Mouse (Mus musculus) neural tube, embryonic 13.5 days (tissue): Measurements from ENCODE around the gene Nmur1. TPM values are rescaled to one million over a fixed set of nuclear protein-coding genes. Genes with fewer than 3 reads are reported as not detected.

Experiments used
- ATAC-seq: fragments of 200-750 bp; cut with Nextera tagmentation; 2 replicates; pipeline ENCODE4 v1.8.0; 2017; ENCODE audit warnings: low read depth, mild to moderate bottlenecking, moderate TSS enrichment, moderate library complexity
- H3K27ac ChIP-seq: fragments of 300-500 bp; sonication (generic); replicated peaks from 2 replicates; pipeline ENCODE4 v1.5.1; 2015; ENCODE audit warnings: moderate library complexity, mild to moderate bottlenecking, inconsistent platforms
- H3K27me3 ChIP-seq: fragments of 300-500 bp; sonication (generic); 2 replicates; pipeline ENCODE4 v1.6.1; 2015; ENCODE audit warnings: mild to moderate bottlenecking, inconsistent platforms
- H3K36me3 ChIP-seq: fragments of 300-500 bp; sonication (generic); 2 replicates; pipeline ENCODE4 v1.6.1; 2015; ENCODE audit warnings: mild to moderate bottlenecking, inconsistent platforms
- H3K4me1 ChIP-seq: fragments of 300-500 bp; sonication (generic); replicated peaks from 2 replicates; pipeline ENCODE4 v1.6.1; 2015; ENCODE audit warnings: inconsistent platforms
- H3K4me2 ChIP-seq: fragments of 300-500 bp; sonication (generic); 2 replicates; pipeline ENCODE4 v1.6.1; 2015; ENCODE audit warnings: inconsistent platforms, mild to moderate bottlenecking, moderate library complexity
- H3K4me3 ChIP-seq: fragments of 300-500 bp; sonication (generic); 2 replicates; pipeline ENCODE4 v1.5.1; 2015; ENCODE audit warnings: mild to moderate bottlenecking, inconsistent platforms
- H3K9ac ChIP-seq: fragments of 300-500 bp; sonication (generic); 2 replicates; pipeline ENCODE4 v1.6.1; 2015; ENCODE audit warnings: moderate library complexity, mild to moderate bottlenecking, inconsistent platforms
- H3K9me3 ChIP-seq: fragments of 300-500 bp; sonication (generic); 2 replicates; pipeline ENCODE4 v1.6.1; 2016; ENCODE audit warnings: inconsistent platforms
- WGBS: fragments of 180-500 bp; shearing (Covaris S2); methylation state at CpG from one replicate; pipeline ENCODE4 v1.1.7; 2015; 5-methylcytosine and 5-hydroxymethylcytosine counted together
- polyA plus RNA-seq: library from polyadenylated mRNA; unstranded; fragments of >200 nt; fragmentation: Nextera tagmentation; extraction: Ambion mirVana; gene quantifications from 2 replicates; pipeline ENCODE4 v1.2.1, GENCODE M21; 2015

Nmur1 gene
- polyA plus RNA-seq, 1 experiment from 2014 or later, result 0.49 TPM

- H3K27me3 ChIP-seq, result no peaks in the 10 kb centered on the region
- 84% methylated on average over 8 of the region's 8 CpGs for WGBS
- H3K27ac ChIP-seq, result no peak overlapping the region
- H3K36me3 ChIP-seq, result no peaks in the 10 kb centered on the region
- no peaks in the 10 kb centered on the region for H3K9me3 ChIP-seq
- H3K4me1 ChIP-seq, result no peaks in the 10 kb centered on the region
- no peak for ATAC-seq
- H3K4me3 ChIP-seq, result no peak overlapping the region
- H3K4me2 ChIP-seq, result no peak overlapping the region
- H3K9ac ChIP-seq, result no peak overlapping the region
These were observed 28.4 kb downstream of the Nmur1 start for GRCm38 (mm10) chr1:86397621-86398020.

- WGBS, result 72% methylated on average over 7 of the region's 7 CpGs
- Histone ChIP-seq H3K27me3 (no peaks in the 10 kb centered on the region), H3K27ac (no peak overlapping the region), H3K4me1 (no peaks in the 10 kb centered on the region), H3K4me2 (no peak overlapping the region), H3K4me3 (no peak overlapping the region), H3K36me3 (no peaks in the 10 kb centered on the region), H3K9me3 (no peaks in the 10 kb centered on the region), H3K9ac (no peak overlapping the region)
- no peak for ATAC-seq
These were observed 30.1 kb downstream of the Nmur1 start for GRCm38 (mm10) chr1:86395897-86396296.

DNA sequence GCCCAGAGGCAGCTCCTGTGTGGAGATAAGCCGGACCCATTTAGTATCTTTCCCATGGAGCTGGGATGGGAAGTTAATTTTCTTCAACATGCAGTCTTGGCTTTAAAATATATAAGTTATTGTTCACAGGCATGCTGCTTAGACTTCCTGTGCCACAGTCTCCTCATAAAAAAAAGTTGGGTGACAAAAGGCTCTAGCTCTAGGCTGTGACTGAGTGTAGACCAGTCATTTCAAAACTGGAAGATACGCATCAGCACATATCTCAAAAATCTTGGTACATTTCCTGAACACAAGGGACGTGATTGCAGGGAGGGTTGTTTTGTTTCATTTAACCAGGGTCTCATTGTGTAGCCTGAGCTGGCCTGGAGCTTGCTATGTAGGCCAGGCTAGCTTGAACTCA, 31.8 kb downstream of the Nmur1 start:
- Histone ChIP-seq H3K27me3 (no peaks in the 10 kb centered on the region), H3K27ac (no peak overlapping the region), H3K4me1 (no peaks in the 10 kb centered on the region; the same call in 1 of the 2 replicates), H3K9ac (no peak overlapping the region), H3K4me2 (no peak overlapping the region), H3K9me3 (no peaks in the 10 kb centered on the region), H3K36me3 (no peaks in the 10 kb centered on the region), H3K4me3 (no peak overlapping the region)
- WGBS, result 90% methylated on average over 3 of the region's 3 CpGs
- ATAC-seq, result no peak

GRCm38 (mm10) chr1:86393219-86393618, 32.8 kb downstream of the Nmur1 start:
- ATAC-seq, result no peak
- H3K27me3 ChIP-seq, result no peaks in the 10 kb centered on the region
- no peak overlapping the region for H3K27ac ChIP-seq
- WGBS, result 90% methylated on average over 3 of the region's 3 CpGs
- H3K9me3 ChIP-seq, result no peaks in the 10 kb centered on the region
- no peaks in the 10 kb centered on the region for H3K36me3 ChIP-seq
- H3K9ac ChIP-seq, result no peak overlapping the region
- H3K4me2 ChIP-seq, result no peak overlapping the region
- H3K4me3 ChIP-seq, result no peak overlapping the region
- H3K4me1 ChIP-seq, result no peaks in the 10 kb centered on the region; the same call in 1 of the 2 replicates

- no peak for ATAC-seq
- H3K9me3 ChIP-seq, result no peaks in the 10 kb centered on the region
- no peaks in the 10 kb centered on the region for H3K27me3 ChIP-seq
- H3K4me1 ChIP-seq, result no peaks in the 10 kb centered on the region; the same call in 1 of the 2 replicates
- H3K27ac ChIP-seq, result no peak overlapping the region
- H3K9ac ChIP-seq, result no peak overlapping the region
- no peak overlapping the region for H3K4me2 ChIP-seq
- H3K36me3 ChIP-seq, result no peaks in the 10 kb centered on the region
- no peak overlapping the region for H3K4me3 ChIP-seq
- WGBS, result 73% methylated on average over 2 of the region's 2 CpGs
These were observed 34.6 kb downstream of the Nmur1 start for GRCm38 (mm10) chr1:86391425-86391824.

DNA sequence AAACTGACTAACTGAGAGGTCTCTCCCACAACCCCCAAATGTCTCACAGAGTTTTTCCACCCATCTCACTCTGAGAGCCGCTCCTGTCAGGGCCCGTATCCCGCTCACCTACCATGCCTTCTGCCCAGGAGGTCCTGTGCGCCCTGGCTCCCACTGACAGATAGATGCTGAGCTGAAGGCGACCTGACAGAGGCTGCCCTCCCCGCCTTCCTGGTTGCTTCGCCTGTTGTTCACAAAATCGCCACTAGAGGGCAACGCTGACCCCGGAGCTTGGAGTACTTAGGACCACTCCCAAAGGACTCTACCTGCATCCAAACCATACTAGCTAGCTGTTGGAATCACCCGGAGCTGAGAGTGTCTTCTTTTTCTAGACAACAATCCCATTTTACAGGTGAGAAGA, 36.8 kb downstream of the Nmur1 start:
- peak; percentile 69; the same call in 1 of the 2 replicates for ATAC-seq
- Histone ChIP-seq H3K27ac (no peak overlapping the region), H3K4me2 (no peak overlapping the region), H3K27me3 (no peaks in the 10 kb centered on the region), H3K9me3 (no peaks in the 10 kb centered on the region), H3K4me1 (no peaks in the 10 kb centered on the region; the same call in 1 of the 2 replicates), H3K36me3 (no peaks in the 10 kb centered on the region), H3K4me3 (no peak overlapping the region), H3K9ac (no peak overlapping the region)
- 4% methylated on average over 11 of the region's 11 CpGs for WGBS

GRCm38 (mm10) chr1:86381027-86381426, 45.0 kb downstream of the Nmur1 start:
- Histone ChIP-seq H3K9me3 (no peaks in the 10 kb centered on the region), H3K27me3 (no peaks in the 10 kb centered on the region), H3K4me2 (0 out of 2 replicates have a peak overlapping the region, but pooled peaks have one; percentile 5), H3K4me1 (0 out of 2 replicates have a peak, but pooled peaks cover 3% of the 10 kb centered on the region), H3K27ac (no peak overlapping the region), H3K4me3 (no peak overlapping the region), H3K36me3 (no peaks in the 10 kb centered on the region), H3K9ac (no peak overlapping the region)
- 37% methylated on average over 13 of the region's 13 CpGs for WGBS
- ATAC-seq, result no peak

DNA sequence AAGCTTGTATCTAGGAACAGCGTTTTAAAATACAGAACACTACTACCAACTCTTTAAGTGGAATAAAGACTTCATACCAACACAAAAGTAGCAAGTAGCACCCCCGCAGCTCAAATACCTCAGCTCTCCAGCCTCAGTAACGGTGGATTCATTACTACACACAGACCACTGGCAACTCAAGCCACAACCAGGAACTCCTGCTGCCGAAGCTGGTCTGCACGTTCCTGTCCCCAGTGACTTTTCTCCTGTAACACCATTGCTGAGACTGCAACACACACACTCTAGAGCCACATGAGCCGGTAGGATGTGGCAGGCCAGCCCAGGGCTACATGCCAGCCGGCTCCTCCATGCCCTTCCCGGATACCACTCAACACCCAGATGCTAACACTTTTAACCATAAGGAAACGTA, 46.9 kb downstream of the Nmur1 start:
- no peak for ATAC-seq
- WGBS, result 74% methylated on average over 9 of the region's 9 CpGs
- no peak overlapping the region for H3K9ac ChIP-seq
- H3K27ac ChIP-seq, result no peak overlapping the region
- no peak overlapping the region for H3K4me3 ChIP-seq
- H3K4me1 ChIP-seq, result 0 out of 2 replicates have a peak, but pooled peaks cover 3% of the 10 kb centered on the region
- no peak overlapping the region for H3K4me2 ChIP-seq
- no peaks in the 10 kb centered on the region for H3K36me3 ChIP-seq
- H3K27me3 ChIP-seq, result no peaks in the 10 kb centered on the region
- H3K9me3 ChIP-seq, result no peaks in the 10 kb centered on the region

DNA sequence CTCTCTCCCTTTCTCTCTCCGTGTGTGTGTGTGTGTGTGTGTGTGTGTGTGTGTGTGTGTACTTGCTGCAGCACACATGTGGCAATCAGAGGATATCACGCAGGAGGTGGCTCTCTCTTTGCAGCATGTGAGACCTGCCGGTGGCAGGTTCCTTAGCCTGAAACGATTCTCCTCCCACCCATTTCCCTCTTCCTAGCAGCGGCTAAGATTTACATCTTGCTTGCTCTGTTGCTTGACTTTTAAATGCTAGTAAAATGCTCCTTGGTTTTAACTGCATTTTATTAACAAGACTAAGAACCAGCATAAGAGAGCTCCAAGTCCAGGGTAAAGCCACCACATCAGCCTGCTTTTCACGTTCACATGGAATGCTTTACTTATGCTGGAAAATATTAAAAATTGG, 47.4 kb downstream of the Nmur1 start:
- H3K36me3 ChIP-seq, result no peaks in the 10 kb centered on the region
- H3K4me1 ChIP-seq, result 0 out of 2 replicates have a peak, but pooled peaks cover 3% of the 10 kb centered on the region
- no peak overlapping the region for H3K4me3 ChIP-seq
- H3K27ac ChIP-seq, result no peak overlapping the region
- H3K27me3 ChIP-seq, result no peaks in the 10 kb centered on the region
- 55% methylated on average over 6 of the region's 6 CpGs for WGBS
- no peaks in the 10 kb centered on the region for H3K9me3 ChIP-seq
- no peak overlapping the region for H3K9ac ChIP-seq
- ATAC-seq, result no peak
- no peak overlapping the region for H3K4me2 ChIP-seq

DNA sequence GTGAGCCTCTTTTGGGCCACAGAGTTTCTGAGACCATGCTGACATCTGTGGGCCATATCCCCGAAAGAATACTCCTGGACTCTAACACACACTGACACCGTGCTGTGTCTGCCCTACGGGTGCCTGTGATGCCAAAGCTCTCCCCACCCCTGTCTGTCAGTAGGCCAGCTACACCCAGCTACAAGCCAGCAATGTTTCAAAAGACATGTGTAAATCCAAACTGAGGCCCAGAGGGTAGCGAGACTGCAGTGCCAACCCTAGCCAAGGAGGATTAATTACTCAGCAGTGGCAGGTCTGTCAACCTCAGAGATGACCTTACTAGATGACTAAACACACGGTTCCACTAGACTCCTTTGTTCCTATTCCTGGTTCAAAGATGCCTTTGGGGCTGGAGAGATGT, 49.7 kb downstream of the Nmur1 start:
- no peak overlapping the region for H3K9ac ChIP-seq
- no peak overlapping the region for H3K4me3 ChIP-seq
- no peaks in the 10 kb centered on the region for H3K36me3 ChIP-seq
- H3K27me3 ChIP-seq, result no peaks in the 10 kb centered on the region
- no peak overlapping the region for H3K4me2 ChIP-seq
- H3K9me3 ChIP-seq, result no peaks in the 10 kb centered on the region
- ATAC-seq, result no peak
- H3K27ac ChIP-seq, result no peak overlapping the region
- WGBS, result 87% methylated on average over 5 of the region's 5 CpGs
- H3K4me1 ChIP-seq, result 0 out of 2 replicates have a peak, but pooled peaks cover 3% of the 10 kb centered on the region

GRCm38 (mm10) chr1:86371997-86372396, 54.0 kb downstream of the Nmur1 start:
- Histone ChIP-seq H3K9ac (no peak overlapping the region), H3K27me3 (no peaks in the 10 kb centered on the region), H3K4me3 (no peak overlapping the region), H3K4me2 (no peak overlapping the region), H3K36me3 (no peaks in the 10 kb centered on the region), H3K4me1 (no peaks in the 10 kb centered on the region), H3K27ac (no peak overlapping the region), H3K9me3 (no peaks in the 10 kb centered on the region)
- WGBS, result 49% methylated on average over 10 of the region's 10 CpGs
- ATAC-seq, result peak; percentile 40; the same call in 1 of the 2 replicates

DNA sequence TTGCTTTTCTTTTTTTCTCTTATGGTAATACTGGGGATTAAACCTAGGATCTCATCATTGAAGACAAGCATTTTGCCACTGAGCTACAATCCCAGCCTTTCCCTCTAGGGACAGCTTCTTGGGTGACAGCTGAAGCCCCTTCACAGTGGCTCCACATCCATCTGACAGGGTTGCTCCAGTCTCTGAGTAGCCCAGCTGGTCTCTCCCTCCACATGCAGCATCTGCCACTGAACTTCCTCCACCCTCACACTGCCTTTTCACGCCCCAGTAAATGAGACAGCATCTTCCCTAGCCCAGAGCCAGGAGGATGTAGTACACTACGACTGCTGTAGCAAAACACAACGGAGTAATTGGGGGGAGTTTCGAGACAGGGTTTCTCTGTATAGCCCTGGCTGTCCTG, 57.9 kb downstream of the Nmur1 start:
- Histone ChIP-seq H3K4me1 (no peaks in the 10 kb centered on the region), H3K36me3 (no peaks in the 10 kb centered on the region), H3K4me2 (no peak overlapping the region), H3K27ac (no peak overlapping the region), H3K27me3 (no peaks in the 10 kb centered on the region), H3K4me3 (no peak overlapping the region), H3K9ac (no peak overlapping the region), H3K9me3 (no peaks in the 10 kb centered on the region)
- 76% methylated on average over 4 of the region's 4 CpGs for WGBS
- ATAC-seq, result no peak

DNA sequence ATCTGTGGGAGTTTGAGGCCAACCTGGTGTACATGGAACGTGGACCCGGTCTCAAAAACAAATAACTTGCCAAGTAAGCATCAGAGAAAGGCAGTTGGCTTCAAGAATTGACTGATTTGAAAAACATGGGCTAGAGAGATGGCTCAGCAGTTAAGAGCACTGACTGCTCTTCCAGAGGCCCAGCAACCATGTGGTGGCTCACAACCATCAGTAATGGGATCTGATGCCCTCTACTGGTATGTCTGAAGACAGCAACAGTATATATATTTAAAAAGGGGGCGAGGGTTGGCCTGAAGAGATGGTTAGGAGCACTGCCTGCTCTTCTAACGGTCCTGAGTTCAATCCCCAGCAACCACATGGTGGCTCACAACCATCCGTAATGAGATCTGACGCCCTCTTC, 62.4 kb downstream of the Nmur1 start:
- Histone ChIP-seq H3K4me1 (peaks cover 12% of the 10 kb centered on the region), H3K36me3 (no peaks in the 10 kb centered on the region), H3K27me3 (no peaks in the 10 kb centered on the region), H3K9ac (no peak overlapping the region), H3K27ac (no peak overlapping the region), H3K9me3 (no peaks in the 10 kb centered on the region), H3K4me3 (no peak overlapping the region), H3K4me2 (no peak overlapping the region)
- no peak for ATAC-seq
- 14% methylated on average over 6 of the region's 6 CpGs for WGBS
